Comparison of ENCODE assay signal across 16 mouse cellular contexts in the genomic region with DNA sequence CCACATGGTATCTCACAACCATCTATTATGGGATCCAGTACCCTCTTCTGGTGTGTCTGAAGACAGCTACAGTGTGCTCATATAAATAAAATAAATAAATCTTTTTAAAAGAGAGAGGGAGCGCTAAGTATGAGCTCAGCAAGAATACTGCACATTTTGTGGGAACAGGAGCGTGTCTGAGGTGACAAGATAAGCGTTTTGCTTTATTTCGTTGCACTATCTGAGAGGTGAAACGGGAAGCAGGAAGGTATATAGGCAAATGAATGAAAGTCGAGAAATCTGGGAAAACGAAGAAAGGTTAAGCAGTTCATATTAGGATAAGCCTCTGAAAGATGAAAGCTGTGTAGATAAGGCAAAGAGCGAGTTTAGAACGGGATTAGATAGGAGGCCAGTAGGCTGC.
"Had no signal": no experiment of that assay in that cellular context is flagged by ENCODE, and none has a peak within 500 bp of the region (broad histone marks: within the 10 kb centered on the region; RNA-seq: fewer than 3 reads in every experiment).

No protein-coding gene starts in this region.

- H3K9me3 ChIP-seq: neural tube, embryonic 13.5 days; neural tube, embryonic 15.5 days; stomach, embryonic 15.5 days had no signal

- H3K27me3 ChIP-seq: neural tube, embryonic 15.5 days; stomach, embryonic 15.5 days had no signal

- H3K9ac ChIP-seq: neural tube, embryonic 13.5 days; neural tube, embryonic 15.5 days; stomach, embryonic 15.5 days had no signal

- H3K4me2 ChIP-seq: neural tube, embryonic 13.5 days; neural tube, embryonic 15.5 days; stomach, embryonic 15.5 days had no signal

- DNase-seq: retina, postnatal 1 day; right cerebral cortex, adult 18-20 months; right cerebral cortex, postnatal 14 days; right cerebral cortex, postnatal 25 days; right cerebral cortex, postnatal 4 days; spleen, adult 18-20 months; thymus, adult 18-20 months; thymus, adult 2 months; thymus, postnatal 14 days; thymus, postnatal 25 days; thymus, postnatal 36 days; thymus, postnatal 4 days had no signal

- H3K36me3 ChIP-seq: neural tube, embryonic 13.5 days; neural tube, embryonic 15.5 days; stomach, embryonic 15.5 days had no signal

- H3K27ac ChIP-seq: neural tube, embryonic 13.5 days; neural tube, embryonic 15.5 days; stomach, embryonic 15.5 days; stomach, postnatal 0 days had no signal

- H3K4me3 ChIP-seq: neural tube, embryonic 13.5 days; neural tube, embryonic 15.5 days; stomach, embryonic 15.5 days had no signal
